Mouse (Mus musculus) retina, postnatal 1 day (tissue): Measurements from ENCODE around the gene Ift122.
A peak's percentile ranks its signal among the peaks of the same experiment; 100 is the strongest.

Experiments
- DNase-seq: peaks from one replicate; pipeline ENCODE4 v3.0.0-alpha.2; 2012

The Ift122 gene

DNA sequence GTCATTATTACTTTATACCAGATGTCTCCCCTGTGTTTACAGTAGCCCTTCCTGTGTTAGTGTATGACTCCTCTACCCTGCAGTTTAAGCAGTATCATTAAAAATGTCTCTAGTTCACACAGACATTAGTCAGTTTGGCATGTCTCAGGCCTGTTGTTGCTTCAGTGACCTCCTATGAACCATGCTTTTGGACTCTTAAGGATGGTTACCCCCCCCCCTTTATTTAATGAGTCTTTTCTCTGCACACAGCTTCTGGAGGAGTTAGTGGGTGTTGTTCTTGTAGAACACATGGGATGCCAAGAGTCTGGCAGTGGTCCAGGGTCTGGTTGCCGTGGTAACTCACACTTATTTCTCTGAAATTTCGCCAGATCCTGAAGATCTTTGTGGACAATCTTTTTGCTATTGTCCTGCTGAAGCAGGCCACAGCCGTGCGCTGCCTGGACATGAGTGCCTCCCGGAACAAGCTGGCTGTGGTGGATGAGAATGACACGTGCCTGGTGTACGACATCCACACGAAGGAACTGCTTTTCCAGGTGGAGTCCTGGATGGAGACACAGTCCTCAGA is 38.3 kb downstream of the Ift122 start:
- no peak for DNase-seq

- no peak for DNase-seq
These were observed 39.1 kb downstream of the Ift122 start for GRCm38 (mm10) chr6:115892363-115892762.

- DNase-seq: no peak
These were observed 43.1 kb downstream of the Ift122 start for GRCm38 (mm10) chr6:115896346-115896745.

DNA sequence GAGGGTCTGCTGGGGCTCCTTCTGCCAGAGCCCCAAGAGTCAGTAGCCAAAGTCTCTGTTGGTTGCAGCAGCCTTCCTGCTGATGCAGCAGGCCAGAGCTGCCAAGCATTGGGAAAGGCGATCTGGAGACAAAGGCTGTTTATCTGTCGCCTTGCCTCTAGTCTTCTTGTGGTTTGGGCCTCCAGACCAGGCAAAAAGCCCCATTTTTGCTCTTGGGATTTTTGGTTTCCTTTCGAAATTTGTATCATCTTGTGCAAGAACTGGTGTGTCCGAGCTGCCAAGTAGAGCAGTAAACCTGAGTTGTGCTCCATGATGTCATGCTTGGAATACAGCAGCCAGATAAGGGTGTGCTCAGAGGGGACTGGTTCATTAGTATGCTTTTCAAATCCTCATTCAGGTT is 43.8 kb downstream of the Ift122 start:
- DNase-seq: no peak

DNA sequence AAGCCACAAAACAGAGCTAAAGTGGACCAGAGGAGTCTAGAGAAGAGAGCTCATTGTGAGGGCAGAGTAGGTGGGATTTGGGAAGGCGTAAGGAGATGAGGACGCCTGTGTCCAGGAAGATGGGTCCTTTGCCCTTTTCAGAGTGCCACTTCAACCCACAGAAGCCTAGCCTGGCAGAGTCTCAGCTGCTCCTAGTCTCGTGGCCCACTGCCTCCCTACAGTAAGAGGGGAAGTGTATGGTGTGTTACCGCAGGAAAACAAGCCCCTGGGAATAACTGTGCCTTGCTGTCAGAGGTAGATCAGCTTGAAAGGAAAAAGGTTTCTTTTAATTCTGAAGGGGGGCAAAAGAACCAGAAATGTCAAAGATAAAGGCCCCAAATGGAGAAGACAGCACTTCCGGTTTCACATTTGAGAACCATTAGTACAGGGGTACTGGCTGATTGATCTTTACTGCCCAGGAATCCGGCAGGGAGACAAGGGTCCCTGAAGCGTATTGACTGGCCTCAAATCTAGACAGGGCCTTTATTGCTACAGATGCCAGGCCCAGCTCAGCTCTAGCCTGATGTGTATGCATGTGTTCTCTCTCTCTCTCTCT is 44.8 kb downstream of the Ift122 start:
- DNase-seq: no peak

- peak; percentile 68 for DNase-seq
These were observed 47.8 kb downstream of the Ift122 start for GRCm38 (mm10) chr6:115901062-115901461.

- no peak for DNase-seq
These were observed 48.2 kb downstream of the Ift122 start for GRCm38 (mm10) chr6:115901489-115901931.

- DNase-seq: no peak
These were observed 49.3 kb downstream of the Ift122 start for GRCm38 (mm10) chr6:115902545-115902944.

DNA sequence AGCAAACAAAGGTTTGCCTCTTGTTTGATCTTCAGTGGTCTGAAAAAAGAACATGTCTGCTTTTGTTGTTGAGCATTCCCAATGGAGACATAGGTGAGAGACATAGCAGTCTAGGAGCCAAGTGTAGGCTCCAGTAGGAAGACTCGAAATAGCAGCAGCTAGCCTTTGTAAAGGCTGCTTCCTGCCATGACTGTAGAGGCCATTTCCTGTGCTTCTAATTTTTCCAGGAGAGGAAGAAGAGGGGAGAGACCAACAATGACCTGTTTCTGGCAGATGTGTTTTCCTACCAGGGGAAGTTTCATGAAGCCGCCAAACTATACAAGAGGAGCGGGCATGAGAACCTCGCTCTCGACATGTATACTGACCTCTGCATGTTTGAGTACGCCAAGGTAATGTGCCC is 52.3 kb downstream of the Ift122 start:
- DNase-seq: no peak

GRCm38 (mm10) chr6:115906455-115906854 is 53.2 kb downstream of the Ift122 start:
- no peak for DNase-seq

- no peak for DNase-seq
These were observed 53.6 kb downstream of the Ift122 start for GRCm38 (mm10) chr6:115906871-115907270.

- no peak for DNase-seq
These were observed 55.2 kb downstream of the Ift122 start for GRCm38 (mm10) chr6:115908421-115908982.

DNA sequence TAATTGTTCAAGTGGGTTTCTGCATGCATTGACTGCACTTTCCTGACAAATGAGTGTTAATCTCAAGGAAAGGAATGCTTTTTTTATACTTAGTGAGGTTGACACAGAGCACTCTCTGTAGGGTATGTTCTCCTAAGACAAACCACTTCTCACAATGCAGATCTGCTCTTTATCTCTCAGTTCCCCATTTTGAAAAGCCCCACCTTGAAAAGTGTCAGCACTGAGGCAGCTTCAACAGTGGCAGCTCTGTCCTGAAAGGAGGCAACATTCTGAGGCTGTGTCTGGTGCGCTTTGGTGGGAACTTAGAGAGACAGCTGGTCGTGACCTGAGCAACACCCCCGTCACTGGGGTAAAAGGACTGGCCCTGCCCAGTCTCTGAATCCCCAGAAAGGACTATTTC is 55.8 kb downstream of the Ift122 start:
- DNase-seq: no peak

DNA sequence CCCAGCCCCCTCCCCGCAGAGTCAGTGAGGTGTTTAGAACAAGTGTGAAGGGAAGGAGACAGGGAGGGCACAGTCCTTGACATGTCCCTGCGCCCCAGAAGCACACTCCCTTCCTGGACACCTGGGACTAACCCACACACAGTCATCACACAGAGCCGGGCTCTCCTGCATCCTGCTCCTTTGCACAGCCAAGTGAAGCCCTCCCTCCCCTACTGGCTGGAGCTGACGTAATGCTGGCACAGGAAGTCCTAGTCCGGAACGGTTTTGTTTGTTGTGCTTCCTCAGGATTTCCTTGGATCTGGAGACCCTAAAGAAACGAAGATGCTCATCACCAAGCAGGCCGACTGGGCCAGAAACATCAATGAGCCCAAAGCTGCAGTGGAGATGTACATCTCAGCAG is 56.7 kb downstream of the Ift122 start:
- no peak for DNase-seq

- DNase-seq: no peak
These were observed 58.5 kb downstream of the Ift122 start for GRCm38 (mm10) chr6:115911763-115912162.

GRCm38 (mm10) chr6:115913482-115913881 is 60.2 kb downstream of the Ift122 start:
- DNase-seq: peak; percentile 57

- DNase-seq: no peak
These were observed 61.4 kb downstream of the Ift122 start for GRCm38 (mm10) chr6:115914511-115915202.

- peak; percentile 25 for DNase-seq
These were observed 62.6 kb downstream of the Ift122 start for GRCm38 (mm10) chr6:115915601-115916445.

GRCm38 (mm10) chr6:115916611-115917010 is 63.3 kb downstream of the Ift122 start:
- no peak for DNase-seq

- no peak for DNase-seq
These were observed 65.3 kb downstream of the Ift122 start for GRCm38 (mm10) chr6:115918615-115919014.

GRCm38 (mm10) chr6:115919876-115920275 is 66.6 kb downstream of the Ift122 start:
- DNase-seq: no peak

GRCm38 (mm10) chr6:115924829-115925228 is 71.6 kb downstream of the Ift122 start:
- DNase-seq: no peak

DNA sequence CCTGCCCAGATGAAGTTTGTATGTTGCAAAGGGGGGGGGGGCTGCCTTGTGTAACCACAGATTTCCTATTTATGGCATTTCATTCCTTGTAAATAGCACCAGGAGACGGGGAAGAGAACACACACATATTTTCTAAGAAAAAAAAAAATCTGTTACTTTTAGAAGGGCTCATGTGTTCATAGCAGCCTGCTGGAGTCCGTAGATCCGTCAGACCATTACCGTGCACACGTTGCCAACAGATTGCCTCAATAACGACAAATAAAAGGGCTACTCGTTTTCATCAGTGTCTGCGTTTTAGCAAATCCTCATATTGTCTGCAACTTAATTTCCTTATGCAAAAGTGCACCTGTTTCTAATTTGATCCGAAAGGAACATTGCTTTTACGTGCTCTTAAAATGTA is 73.1 kb downstream of the Ift122 start:
- DNase-seq: no peak
